Mouse (Mus musculus) erythroblast, embryonic 14.5 days (primary cell): Measurements from ENCODE around the gene Tagln.

ENCODE experiments used
- GATA1 ChIP-seq: IDR thresholded peaks from 2 replicates; pipeline ENCODE4 v1.6.1; 2012; ENCODE audit warnings: low read length, inconsistent platforms, mixed read lengths
- TAL1 ChIP-seq: IDR thresholded peaks from 3 replicates; pipeline ENCODE4 v1.6.1; 2012; ENCODE audit warnings: low read length, inconsistent platforms, mixed read lengths

DNA sequence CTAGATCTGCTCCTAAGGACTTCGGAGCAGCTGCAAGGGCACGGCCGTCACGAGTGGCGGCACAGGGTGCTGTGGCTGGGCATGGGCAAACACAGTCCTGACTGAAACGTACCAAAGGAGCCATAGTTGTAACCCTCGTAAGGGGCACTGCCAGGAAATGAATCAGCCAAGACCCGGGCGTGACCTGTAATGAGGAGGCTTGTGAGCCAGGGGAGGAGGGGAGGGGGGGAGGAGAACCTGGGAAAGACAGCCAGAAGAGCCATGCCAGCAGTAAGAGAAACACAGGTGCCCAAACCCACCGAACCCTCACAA is 11.0 kb upstream of the Tagln start:
- TF ChIP-seq TAL1, result no peak
- TF ChIP-seq GATA1, result no peak
